Mouse (Mus musculus): Measurements from ENCODE around the gene I830077J02Rik.
"Not testable (repeated sequence)": the region's sequence is repeated elsewhere in the genome, so short reads cannot be mapped to it uniquely, and the experiment has no call there.

Gene I830077J02Rik

DNA sequence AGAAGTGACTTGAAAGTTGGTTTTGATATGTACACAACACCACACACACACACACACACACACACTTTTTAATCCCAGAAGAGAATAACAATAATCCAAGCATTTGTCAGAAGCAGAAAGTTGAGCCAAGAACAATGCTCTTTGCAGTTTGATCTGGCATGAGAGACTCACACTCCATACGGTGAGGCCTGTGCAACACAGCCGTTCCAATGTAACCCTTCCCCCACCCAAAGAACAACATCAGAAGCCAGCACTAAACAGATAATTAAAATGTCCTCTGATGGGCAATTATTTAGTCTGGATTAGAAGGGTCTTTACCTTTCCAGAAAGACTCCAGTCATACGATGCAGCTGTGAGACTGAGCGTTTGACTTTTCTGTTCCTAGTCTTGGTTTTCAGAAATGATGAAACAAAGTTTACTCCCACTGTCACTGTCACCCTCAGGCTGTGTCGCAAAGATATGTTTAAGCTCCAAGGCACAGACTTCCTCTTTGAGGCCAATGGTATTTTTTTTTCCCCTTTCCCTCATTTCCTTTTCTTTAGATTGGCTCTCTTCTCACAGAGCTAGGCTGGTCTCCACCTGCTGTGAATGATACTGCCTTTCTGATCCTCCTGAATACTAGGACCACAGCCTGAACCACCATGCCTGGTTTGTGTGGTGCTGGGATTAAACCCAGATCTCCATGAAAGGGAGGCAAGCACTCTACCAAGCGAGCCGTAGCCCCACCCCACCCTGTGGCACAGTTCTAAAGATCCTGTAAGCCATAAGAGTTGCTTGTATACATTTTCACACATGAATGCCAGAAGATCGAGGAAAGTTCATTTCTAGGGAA lies at the start of gene I830077J02Rik:
Gene I830077J02Rik (minus strand): TSS at position 425 of the 832 bp plus-strand sequence.
- DNase-seq (ENCODE audit: low read depth, low spot score) = no peak

DNA sequence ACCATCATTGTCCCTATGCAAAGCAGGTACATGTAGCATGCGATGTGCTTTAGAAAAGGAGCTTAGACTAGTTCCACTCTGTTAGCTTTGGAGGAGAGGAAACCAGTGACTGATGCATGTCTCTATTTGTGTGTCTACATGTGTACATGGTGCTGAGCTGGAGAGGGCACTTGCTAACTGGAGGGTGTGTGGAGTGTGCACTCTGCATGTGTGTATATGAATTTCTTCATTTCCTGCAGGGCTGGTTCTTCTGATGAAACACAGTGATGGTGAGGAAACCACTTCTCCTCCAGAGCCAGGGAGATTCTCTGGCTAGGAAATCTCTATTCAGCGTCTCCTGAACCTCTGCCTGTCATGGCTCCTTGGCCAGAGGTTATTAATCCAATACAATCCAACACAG lies 41.7 kb upstream of the I830077J02Rik start:
- no peak for DNase-seq (ENCODE audit: low read depth, low spot score)

DNA sequence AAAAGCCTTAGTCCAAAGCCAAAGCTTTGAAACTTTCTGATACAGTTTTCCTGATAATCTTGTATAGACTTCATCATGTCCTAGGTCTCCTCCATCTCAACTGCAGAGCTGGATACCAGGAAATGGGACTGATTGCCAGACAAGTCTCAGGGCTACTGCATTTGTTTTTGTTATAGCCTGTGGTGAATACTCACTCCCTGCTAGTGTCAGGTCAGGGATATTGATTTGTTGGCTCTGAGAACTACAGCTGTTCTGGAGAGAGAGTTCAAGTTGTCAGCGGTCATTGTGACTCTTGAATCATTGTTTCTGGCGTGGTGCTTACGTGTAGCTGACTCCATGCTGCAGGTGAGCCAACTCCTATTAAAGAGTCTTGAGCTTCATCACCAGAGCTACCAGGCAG lies 40.9 kb upstream of the I830077J02Rik start, which contains the start of gene Ovgp1:
Gene Ovgp1 (plus strand): TSS at position 301 of the 400 bp plus-strand sequence.
- DNase-seq (ENCODE audit: low read depth, low spot score) = no peak

DNA sequence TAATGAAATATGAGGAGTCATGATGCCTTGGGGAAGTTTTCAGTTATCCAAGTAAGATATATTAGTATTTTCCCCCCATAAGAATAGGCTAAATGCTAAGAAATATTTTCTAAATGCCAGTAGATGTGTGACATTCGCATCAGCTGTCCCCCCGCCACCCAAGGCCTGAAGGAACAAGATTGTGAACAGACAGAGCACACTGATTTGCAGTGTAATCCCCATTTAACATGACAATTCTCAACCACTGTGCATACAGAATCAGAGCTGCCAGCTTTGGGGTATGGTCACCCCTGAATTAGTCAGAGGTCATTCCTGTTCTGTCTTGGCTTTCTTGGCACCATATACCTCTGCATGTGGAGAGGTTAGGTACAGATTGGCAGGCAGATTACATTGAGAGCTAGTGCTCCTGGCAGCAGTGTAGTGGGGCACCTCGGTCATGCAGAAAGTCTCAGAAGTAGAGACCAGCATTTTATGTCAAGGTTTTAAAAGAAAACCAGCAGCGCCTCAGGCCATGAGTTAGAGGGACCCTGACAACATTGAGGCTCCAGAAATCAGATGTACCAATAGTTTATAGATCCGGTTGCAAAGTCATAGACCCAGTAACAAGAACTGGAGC lies 39.5 kb upstream of the I830077J02Rik start:
- DNase-seq (ENCODE audit: low read depth, low spot score) = no peak

DNA sequence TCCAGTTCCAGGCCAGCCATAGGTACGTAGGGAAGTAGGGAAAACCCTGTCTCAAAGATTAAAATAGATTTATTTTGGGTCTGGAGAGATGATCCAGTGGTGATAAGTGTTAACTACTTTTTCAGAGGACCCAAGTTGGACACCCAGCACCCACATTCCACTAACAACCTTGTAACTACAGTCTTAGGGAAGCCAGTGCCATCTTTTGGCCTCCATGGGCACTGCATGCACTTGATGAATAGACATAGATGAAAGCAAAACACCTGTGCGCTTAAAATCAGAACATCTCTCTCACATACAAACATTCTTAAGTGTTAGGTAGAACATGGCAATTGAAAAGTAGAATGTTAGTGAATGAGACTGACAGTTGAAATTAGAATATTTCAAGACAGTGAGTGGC lies 28.2 kb upstream of the I830077J02Rik start:
- no peak for DNase-seq (ENCODE audit: low read depth, low spot score)

DNA sequence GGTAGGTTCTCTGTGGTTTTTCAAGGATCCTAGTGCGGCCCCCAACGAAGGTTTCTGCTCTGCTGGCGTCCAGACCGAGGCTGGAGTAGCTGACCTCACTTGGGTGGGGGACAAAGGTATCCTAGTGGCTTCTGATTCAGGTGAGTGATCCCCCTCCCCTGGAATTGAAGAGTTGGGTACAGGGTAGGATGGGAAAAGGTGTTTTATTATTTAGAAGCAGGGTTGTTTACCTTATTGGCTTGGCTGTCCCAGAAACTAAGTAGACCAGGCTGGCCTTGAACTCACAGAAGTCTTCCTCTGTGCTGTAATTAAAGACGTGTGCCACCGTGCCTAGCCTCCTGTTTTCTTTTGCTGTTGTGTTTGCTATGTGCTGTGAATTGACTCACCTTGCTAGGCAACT lies 27.5 kb upstream of the I830077J02Rik start, which contains the start of gene Atp5f1:
Gene Atp5f1 (minus strand): TSS at position 101 of the 400 bp plus-strand sequence.
- DNase-seq (ENCODE audit: low read depth, low spot score) = no peak

DNA sequence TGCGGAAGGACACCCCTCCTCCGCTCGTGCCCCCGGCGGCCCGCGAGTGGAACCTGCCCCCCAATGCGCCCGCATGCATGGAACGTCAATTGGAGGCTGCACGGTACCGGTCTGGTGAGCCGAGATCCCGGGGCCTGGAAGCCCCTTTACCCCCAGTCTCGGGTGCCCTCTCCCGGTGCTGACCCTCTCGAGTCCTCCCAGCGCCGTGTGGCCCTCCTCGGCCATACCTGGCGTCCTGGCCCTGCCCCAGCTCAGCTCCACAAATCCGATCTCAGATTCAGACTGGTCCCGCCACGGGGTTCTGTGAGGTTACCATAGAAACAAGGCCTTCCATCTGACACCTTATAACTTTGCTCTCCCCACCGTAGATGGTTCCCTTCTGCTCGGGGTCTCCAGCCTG lies 27.1 kb upstream of the I830077J02Rik start:
- no peak for DNase-seq (ENCODE audit: low read depth, low spot score)

DNA sequence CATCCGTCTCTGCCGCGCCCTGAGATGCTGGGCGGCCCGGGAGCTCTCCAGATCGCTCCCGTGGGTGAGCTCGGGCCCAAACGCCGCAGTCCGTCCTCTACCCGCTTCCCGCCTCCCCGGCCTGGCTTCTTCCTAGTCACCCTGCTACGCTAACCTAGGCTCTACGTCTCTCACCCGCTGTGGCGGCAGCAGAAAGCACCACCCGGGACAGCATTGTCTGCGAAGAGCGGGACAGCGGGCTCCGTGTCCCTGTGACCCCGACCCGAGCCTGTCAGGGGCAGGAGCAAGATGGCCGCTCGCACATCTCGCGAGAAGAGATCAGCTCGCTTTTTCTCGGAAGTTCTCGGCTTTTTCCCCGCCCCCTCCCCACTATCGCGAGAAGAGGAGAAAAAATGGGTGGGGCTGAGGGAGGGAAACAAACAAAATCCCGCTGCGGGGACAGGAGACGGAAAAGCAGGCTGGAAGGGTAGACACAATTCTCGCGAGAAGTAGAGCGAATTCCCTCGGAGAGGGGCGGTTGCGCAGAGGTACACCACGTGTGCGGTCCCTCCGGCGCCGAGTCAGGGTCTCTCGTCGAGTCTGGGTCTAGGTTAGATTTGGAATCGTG lies 26.6 kb upstream of the I830077J02Rik start, which contains the start of gene Wdr77:
Gene Wdr77 (plus strand): TSS at position 396 of the 607 bp plus-strand sequence.
- DNase-seq (ENCODE audit: low read depth, low spot score) = peak; percentile 100

DNA sequence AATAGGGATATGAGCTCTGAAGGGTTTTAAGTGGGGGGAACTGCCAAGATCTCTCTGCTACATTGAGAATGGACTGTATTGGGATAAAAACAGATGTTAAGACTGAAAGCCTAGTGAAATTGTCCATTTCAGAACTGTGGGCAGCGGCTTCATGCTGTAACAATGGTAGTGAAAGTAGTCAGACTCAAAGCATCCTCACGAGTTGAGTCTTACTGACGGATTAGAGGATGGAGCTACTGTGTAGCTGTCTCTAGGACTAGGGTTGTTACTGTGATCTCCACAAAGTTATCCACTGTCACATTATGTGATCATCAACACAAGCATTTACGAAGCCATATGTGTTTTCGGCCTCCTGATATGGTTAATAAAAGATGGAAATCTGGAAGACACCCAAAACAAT lies 25.7 kb upstream of the I830077J02Rik start:
- no peak for DNase-seq (ENCODE audit: low read depth, low spot score)

DNA sequence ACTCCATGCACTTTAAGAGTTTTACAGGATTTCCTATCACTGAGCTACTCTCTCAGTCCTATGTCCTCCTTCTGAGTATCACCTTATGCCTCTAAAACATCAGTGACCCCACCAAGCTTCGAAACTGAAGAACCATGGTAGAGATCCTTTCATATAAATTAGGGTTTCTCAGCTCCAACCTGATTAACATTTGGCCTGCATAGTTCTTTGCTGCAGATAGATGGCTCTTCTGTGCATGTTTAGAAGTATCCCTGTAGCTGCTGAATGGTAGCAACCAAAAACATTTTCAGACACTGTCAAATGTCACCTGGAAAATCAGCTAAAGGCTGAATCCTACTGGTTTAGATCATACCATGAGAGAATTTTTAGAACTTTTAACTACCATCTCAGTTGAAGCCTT lies 24.8 kb upstream of the I830077J02Rik start:
- no peak for DNase-seq (ENCODE audit: low read depth, low spot score)

DNA sequence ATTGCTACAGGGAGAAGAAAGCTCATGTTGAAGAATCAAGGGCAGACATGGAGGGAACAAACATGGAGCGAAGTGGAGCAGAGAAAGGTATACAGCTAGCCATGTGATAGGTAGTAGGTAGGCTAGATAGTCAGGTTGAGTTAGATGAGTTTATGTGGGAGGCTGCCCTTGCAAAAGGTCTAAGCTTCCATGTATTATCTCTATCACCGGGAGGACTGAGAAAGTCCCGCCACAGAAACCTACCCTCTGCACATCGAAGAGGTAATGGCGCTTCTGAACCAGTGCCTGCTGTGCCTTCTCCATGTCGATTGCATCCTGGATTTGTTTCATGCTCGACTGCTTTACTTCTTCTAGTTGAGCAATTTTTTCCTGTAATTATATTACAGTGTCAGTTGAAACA lies 18.9 kb upstream of the I830077J02Rik start:
- no peak for DNase-seq (ENCODE audit: low read depth, low spot score)

DNA sequence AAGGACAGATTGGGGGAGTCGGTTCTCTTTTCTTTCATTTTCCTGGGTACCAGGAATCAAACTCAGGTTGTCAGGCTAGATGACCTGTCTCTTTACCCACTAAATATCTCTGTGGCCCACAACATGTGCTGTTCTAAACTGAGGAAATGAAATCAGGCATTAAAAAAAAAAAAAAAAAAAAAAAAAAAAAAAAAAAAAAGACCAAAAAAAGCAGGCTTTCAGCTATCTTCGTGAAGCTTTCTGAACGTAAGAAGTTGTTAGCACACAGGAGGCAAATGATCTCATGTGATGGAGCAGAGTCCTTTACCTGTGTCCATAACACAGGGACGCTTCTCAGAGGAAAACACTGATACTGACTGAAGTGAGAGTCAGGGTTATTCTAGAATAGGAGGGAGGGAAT lies 3.6 kb upstream of the I830077J02Rik start:
- no peak for DNase-seq (ENCODE audit: low read depth, low spot score)

DNA sequence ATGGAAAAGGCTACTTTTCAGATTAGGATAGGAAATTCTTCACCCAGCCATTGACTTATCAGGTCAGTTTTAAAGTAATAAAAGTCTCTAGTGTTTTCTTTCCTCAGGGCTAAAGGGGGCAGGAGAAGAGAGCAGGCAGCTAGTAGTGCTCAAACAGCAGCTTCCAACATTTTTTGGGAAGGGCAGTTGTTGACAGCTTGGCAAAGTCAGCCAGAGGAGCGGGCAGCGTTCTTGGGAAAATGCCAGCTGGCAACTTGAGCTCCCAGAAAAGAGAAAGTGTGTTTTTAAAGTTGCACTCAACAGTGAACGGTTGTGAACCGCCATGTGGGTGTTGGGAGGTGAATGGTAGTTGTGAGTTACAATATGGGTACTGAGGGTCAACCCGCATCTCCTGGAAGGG lies 2.6 kb upstream of the I830077J02Rik start:
- DNase-seq (ENCODE audit: low read depth, low spot score) = no peak

DNA sequence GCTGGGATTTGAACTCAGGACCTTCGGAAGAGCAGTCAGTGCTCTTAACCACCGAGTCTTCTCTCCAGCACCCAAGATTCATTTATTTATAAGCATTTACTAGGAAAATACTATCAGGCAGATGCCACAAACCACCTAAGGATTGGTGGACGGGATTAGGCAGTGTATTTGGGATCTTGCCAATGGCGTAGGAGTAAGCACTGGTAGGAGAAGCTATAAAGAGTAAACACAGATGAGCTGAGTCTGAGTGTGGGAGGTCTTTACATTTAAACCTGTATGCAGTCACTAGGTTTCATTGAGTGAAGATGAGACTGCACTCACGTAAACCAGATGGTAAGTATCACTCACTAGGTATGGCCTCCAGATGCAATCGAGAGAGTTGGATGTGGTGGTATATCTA lies 1.5 kb upstream of the I830077J02Rik start:
- no peak for DNase-seq (ENCODE audit: low read depth, low spot score)

DNA sequence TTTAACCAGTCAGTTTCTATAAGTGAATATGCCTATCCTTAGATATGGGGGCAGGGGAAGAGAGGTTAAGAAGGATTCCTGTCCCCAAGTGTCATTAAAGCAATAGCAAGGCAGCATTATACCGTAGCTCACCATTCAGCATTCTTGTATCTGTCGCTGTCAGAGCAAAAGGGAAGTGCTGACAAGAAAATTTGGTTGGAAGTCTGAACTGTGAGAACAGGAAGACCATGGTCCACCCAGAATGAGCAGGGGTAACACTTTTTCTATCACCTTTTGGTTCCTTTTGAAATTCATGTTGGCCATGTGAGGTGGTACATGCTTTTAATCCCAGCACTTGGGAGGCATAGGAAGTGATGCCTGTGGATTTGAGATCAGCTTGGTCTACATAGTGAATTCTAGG lies 1.4 kb downstream of the I830077J02Rik start:
- DNase-seq (ENCODE audit: low read depth, low spot score) = no peak

DNA sequence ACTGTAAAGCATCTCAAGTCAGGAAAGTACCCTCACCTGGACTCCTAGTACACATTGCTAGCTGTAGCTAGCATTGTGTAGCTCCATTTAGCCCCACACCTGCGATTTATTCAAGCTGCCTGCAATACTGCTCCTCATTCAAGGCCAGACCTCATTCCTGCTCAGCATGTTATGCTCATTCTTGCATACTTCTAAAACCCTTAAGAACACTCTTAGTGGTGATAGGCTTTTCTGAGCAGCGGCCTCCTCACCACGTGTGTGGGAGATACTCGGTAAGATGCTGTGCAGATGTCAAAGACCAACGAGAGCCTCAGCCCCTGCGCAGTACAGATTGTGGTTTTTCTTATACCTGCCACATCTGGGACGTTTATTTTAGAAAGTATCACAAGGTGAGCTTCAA lies 2.6 kb downstream of the I830077J02Rik start:
- DNase-seq (ENCODE audit: low read depth, low spot score) = no peak

DNA sequence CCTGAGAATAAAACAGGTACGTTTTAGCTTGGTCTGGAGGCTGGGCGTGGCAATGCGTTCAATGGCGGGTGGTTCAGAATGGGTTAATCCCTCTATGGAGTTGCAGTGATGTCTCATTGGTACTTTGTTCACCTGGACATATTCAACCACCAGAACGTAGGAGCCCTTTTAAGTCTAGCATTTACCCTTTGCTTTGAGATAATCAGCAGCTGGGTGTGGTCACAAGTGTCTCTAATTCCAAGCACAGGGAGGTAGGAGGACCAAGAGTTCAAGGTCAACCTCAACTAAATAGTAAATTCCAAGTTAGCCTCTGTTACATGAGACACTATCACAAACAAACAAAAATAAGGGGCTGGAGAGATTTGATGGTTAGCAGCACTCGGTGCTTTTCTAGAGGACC lies 3.7 kb downstream of the I830077J02Rik start:
- DNase-seq (ENCODE audit: low read depth, low spot score) = no peak

DNA sequence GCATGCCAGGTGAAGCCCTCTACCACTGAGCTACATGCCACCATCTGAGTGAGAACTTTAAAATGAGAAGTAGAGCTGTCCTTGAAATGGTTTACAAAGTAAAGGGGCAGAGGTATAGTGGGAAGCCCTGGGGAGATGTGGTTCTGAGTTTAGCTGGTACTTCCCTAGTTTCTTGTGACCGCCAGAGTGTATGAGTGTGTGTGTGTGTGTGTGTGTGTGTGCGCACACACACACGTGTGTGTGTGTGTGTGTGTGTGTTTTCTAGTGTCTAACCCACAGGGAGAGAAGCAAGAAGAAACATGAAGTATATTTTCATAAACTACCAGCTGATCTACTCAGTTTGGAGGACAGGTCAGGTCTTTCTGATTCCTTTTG lies 4.3 kb downstream of the I830077J02Rik start:
- no peak for DNase-seq (ENCODE audit: low read depth, low spot score)

DNA sequence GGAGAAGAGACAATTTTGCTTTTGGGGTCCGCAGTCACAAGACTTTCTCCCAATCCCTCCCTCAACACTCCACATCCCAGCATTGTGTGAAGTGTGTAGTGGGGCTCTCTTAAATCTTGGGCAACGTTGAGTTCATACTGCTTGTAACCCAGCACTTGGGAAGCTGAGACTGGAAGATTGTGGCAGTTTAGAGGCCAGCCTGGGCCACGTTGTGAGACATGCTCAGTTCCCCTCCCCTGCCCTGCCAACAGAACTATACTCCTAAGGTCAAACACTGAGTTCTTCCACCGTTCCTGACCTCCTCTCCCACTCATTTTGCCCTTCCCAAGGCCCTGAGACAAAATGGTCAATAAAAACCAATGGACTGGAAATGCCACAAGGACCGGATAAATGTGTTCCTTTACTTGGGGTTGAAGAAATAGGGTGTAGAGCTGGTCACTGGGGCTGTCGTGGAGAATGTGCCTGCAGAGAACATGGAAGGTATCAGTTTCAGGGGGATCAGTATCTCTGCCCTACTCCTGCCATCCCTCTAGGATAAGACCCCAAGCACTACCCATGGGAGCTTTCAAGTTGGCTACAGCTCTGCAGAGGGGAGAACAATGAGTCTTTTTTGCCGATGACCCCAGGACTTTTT lies 4.8 kb downstream of the I830077J02Rik start:
- no peak for DNase-seq (ENCODE audit: low read depth, low spot score)

DNA sequence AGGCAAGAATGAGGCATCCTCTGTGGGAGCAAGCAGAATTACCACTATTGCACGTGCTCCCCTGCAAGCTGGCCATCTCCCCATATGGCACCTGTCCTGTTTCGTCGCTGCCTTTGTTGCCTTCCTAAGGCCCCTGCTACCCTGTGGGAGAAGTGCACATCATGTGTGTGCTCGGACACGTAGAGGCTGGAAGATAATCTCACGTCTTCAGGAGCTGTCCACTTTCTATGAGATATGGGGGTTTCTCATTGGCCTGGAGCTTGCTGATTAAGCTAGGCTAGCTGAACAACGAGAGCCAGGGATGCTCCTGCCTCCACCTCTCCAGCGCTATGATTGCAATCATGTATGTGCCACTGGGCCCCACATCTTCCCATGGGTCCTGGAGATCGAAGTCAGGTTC lies 7.8 kb downstream of the I830077J02Rik start:
- no peak for DNase-seq (ENCODE audit: low read depth, low spot score)

DNA sequence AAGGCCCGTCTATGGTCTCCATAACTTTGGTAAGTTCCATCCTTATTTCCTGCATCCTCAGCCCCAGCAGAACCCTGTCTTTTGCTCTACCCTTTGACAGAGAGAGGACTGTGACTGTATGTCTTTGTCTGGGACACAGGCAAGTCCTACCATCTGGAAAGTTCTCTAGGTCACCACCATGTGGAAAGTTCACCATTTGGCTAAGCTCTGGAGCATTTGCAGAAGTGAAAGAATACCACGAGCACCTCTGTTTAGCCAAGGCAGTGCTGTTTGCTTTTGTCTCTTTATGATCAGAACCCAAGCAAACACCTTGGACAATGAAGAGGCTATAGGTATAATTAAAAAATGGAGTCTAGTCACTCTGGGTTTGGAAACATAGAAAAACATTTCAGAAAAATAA lies 10.5 kb downstream of the I830077J02Rik start:
- DNase-seq (ENCODE audit: low read depth, low spot score) = no peak

DNA sequence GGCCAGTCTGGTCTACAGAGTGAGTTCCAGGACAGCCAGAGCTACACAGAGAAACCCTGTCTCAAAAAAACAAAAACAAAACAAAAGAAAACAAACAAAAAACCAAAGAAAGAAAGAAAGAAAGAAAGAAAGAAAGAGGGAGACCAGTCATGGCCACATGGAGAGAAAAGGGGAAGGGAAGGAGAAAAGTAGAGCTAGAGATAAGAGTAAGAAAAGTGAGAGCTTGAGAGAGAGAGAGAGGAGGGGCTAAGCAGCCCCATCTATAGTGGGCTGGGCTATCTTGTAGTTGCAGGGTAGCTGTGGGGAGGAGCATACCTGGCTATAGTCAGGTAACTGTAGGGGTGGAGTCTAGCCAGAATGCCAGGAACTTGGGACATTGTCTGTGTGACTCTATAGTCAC lies 11.7 kb downstream of the I830077J02Rik start:
- not testable (repeated sequence) for DNase-seq (ENCODE audit: low read depth, low spot score)

Data from retina, postnatal 7 days (tissue).